Mouse (Mus musculus) ovary, adult 18-20 months (tissue): ENCODE measurements around the gene Spcs1.

ENCODE experiments used
- DNase-seq: peaks from one replicate; pipeline ENCODE4 v3.0.0; 2022; ENCODE audit warnings: low spot score, mixed read lengths

Spcs1 gene

DNA sequence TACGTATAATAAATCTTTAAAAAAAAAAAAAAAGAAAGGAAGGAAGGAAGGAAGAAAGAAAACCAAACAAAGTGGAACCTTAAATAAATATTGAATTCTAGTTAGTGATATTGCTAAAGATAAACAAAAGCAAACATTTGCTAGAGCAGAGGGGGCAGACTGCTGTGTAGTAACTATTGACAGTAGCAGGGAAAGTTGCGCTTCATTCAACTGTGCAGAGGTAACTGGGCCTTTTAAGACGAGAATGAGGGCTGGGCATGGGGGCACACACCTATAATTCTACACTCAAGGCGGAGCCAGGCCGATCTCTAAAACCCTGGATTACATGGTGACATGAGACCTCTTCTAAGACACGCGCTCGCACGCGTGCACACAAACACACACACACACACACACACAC is 51.5 kb downstream of the Spcs1 start:
- no peak for DNase-seq
